Mouse (Mus musculus) neural tube, embryonic 12.5 days (tissue): ENCODE data around the gene Efcab5. TPM values are rescaled to one million over a fixed set of nuclear protein-coding genes. Genes with fewer than 3 reads are reported as not detected.
"Not testable (repeated sequence)": the region's sequence is repeated elsewhere in the genome, so short reads cannot be mapped to it uniquely, and the experiment has no call there.

Source experiments
- ATAC-seq: fragments of 200-750 bp; cut with Nextera tagmentation; 2 replicates; pipeline ENCODE4 v1.8.0; 2017; ENCODE audit warnings: low read depth, mild to moderate bottlenecking, moderate TSS enrichment, moderate library complexity; ENCODE audit not compliant: low FRiP score
- H3K27ac ChIP-seq: fragments of 300-500 bp; sonication (generic); 2 replicates; pipeline ENCODE4 v1.5.1; 2016
- H3K27me3 ChIP-seq: fragments of 300-500 bp; sonication (generic); replicated peaks from 2 replicates; pipeline ENCODE4 v1.6.1; 2016; ENCODE audit warnings: mild to moderate bottlenecking
- H3K36me3 ChIP-seq: fragments of 300-500 bp; sonication (generic); 2 replicates; pipeline ENCODE4 v1.6.1; 2016; ENCODE audit warnings: mild to moderate bottlenecking
- H3K4me1 ChIP-seq: fragments of 300-500 bp; sonication (generic); 2 replicates; pipeline ENCODE4 v1.6.1; 2016
- H3K4me2 ChIP-seq: fragments of 300-500 bp; sonication (generic); replicated peaks from 2 replicates; pipeline ENCODE4 v1.6.1; 2016; ENCODE audit warnings: mild to moderate bottlenecking
- H3K4me3 ChIP-seq: fragments of 300-500 bp; sonication (generic); 2 replicates; pipeline ENCODE4 v1.5.1; 2016
- H3K9ac ChIP-seq: fragments of 300-500 bp; sonication (generic); 2 replicates; pipeline ENCODE4 v1.6.1; 2016; ENCODE audit warnings: mild to moderate bottlenecking
- H3K9me3 ChIP-seq: fragments of 300-500 bp; sonication (generic); 2 replicates; pipeline ENCODE4 v1.6.1; 2016; ENCODE audit warnings: mild to moderate bottlenecking
- WGBS: fragments of 180-500 bp; shearing (Covaris S2); methylation state at CpG from one replicate; pipeline ENCODE4 v1.1.7; 2016; 5-methylcytosine and 5-hydroxymethylcytosine counted together
- polyA plus RNA-seq: library from polyadenylated mRNA; unstranded; fragments of >200 nt; fragmentation: Nextera tagmentation; extraction: Ambion mirVana; gene quantifications from 2 replicates; pipeline ENCODE4 v1.2.1, GENCODE M21; 2016

Gene Efcab5
- polyA plus RNA-seq, 1 experiment from 2014 or later = 0.62 TPM

DNA sequence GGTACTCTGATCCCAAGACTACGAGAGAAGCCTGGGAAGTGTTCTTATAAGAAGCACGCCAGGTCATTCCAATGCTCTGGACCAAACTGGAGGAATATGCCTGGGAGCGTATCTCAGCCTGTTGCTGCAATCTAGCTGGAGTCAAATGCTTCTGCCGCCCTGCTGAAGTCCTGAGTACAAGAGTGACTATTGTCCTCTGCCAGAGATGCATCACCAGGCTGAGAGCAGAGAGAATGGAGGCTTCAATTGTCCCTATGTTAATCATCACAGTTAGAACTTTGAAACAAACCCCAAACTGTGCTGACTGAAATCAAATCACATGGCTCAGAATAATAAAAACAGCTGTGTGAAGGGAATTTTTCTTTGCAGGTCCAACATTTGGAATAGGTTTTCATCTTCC, 15.0 kb downstream of the Efcab5 start:
- no peaks in the 10 kb centered on the region for H3K9me3 ChIP-seq
- no peaks in the 10 kb centered on the region for H3K36me3 ChIP-seq
- H3K4me1 ChIP-seq = no peaks in the 10 kb centered on the region
- H3K9ac ChIP-seq = no peak overlapping the region
- WGBS = 54% methylated on average over 4 of the region's 4 CpGs
- no peak overlapping the region for H3K27ac ChIP-seq
- H3K4me2 ChIP-seq = no peak overlapping the region
- no peaks in the 10 kb centered on the region for H3K27me3 ChIP-seq
- ATAC-seq = no peak
- H3K4me3 ChIP-seq = no peak overlapping the region

GRCm38 (mm10) chr11:77160744-77161143, 28.0 kb downstream of the Efcab5 start:
- 100% methylated on average over 1 of the region's 1 CpGs for WGBS
- ATAC-seq = no peak
- no peaks in the 10 kb centered on the region for H3K4me1 ChIP-seq

DNA sequence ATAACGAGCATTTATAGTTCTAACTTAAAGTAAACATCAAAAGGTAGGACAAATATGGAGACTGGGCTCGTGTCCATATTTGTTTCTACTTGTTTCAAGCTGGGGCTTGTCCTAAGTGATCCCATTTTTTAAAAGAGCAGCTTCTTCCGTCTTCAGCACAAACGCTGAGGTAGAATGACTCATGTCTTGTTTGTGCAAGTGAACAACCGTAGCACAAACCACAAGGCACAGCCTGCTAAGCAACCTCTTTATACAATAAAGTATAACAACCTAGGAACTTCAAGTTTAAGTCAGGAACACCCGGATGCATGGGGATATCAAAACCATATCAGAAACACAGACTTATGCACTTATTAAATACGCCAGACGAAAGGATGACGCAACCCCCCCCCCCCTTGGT, 28.4 kb downstream of the Efcab5 start:
- H3K4me1 ChIP-seq = no peaks in the 10 kb centered on the region
- H3K27ac ChIP-seq = no peak overlapping the region
- 90% methylated on average over 9 of the region's 9 CpGs for WGBS
- H3K9me3 ChIP-seq = no peaks in the 10 kb centered on the region
- H3K36me3 ChIP-seq = no peaks in the 10 kb centered on the region
- H3K4me2 ChIP-seq = no peak overlapping the region
- H3K4me3 ChIP-seq = no peak overlapping the region
- ATAC-seq = no peak
- H3K27me3 ChIP-seq = no peaks in the 10 kb centered on the region
- no peak overlapping the region for H3K9ac ChIP-seq

More at GRCm38 (mm10) chr11:77160744-77161143, 28.0 kb downstream of the Efcab5 start:
- Histone ChIP-seq H3K9ac (no peak overlapping the region), H3K27ac (no peak overlapping the region), H3K27me3 (no peaks in the 10 kb centered on the region), H3K4me2 (no peak overlapping the region), H3K9me3 (no peaks in the 10 kb centered on the region), H3K4me3 (no peak overlapping the region), H3K36me3 (no peaks in the 10 kb centered on the region)

DNA sequence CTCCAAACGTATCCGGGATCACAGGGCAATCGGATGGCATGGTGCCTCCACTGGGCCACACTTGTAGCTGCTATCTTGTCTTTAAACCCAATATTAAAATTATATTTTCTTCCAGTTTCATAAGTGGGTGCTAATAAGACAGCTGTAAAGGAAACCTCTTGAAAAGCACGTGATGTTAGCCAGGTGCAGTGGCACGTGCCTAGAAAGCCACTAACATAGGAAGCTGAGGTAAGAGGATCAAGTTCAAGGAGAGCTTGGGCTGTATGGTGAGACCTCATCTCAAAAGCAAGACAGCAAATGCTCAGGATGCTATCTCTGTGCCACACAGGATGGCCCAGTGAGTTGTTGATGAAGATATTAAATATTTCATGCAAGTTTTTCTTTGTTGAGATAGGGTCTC, 34.6 kb downstream of the Efcab5 start:
- no peak overlapping the region for H3K27ac ChIP-seq
- ATAC-seq = no peak
- no peak overlapping the region for H3K4me2 ChIP-seq
- no peaks in the 10 kb centered on the region for H3K36me3 ChIP-seq
- H3K4me3 ChIP-seq = no peak overlapping the region
- no peaks in the 10 kb centered on the region for H3K9me3 ChIP-seq
- H3K4me1 ChIP-seq = no peaks in the 10 kb centered on the region
- no peaks in the 10 kb centered on the region for H3K27me3 ChIP-seq
- 86% methylated on average over 5 of the region's 5 CpGs for WGBS
- no peak overlapping the region for H3K9ac ChIP-seq

GRCm38 (mm10) chr11:77150806-77151205, 38.0 kb downstream of the Efcab5 start:
- H3K4me1 ChIP-seq = no peaks in the 10 kb centered on the region
- no peak for ATAC-seq
- WGBS = 88% methylated on average over 6 of the region's 6 CpGs
- no peak overlapping the region for H3K27ac ChIP-seq
- no peak overlapping the region for H3K9ac ChIP-seq
- H3K4me3 ChIP-seq = no peak overlapping the region
- no peaks in the 10 kb centered on the region for H3K36me3 ChIP-seq
- no peaks in the 10 kb centered on the region for H3K9me3 ChIP-seq
- H3K4me2 ChIP-seq = no peak overlapping the region
- H3K27me3 ChIP-seq = no peaks in the 10 kb centered on the region

DNA sequence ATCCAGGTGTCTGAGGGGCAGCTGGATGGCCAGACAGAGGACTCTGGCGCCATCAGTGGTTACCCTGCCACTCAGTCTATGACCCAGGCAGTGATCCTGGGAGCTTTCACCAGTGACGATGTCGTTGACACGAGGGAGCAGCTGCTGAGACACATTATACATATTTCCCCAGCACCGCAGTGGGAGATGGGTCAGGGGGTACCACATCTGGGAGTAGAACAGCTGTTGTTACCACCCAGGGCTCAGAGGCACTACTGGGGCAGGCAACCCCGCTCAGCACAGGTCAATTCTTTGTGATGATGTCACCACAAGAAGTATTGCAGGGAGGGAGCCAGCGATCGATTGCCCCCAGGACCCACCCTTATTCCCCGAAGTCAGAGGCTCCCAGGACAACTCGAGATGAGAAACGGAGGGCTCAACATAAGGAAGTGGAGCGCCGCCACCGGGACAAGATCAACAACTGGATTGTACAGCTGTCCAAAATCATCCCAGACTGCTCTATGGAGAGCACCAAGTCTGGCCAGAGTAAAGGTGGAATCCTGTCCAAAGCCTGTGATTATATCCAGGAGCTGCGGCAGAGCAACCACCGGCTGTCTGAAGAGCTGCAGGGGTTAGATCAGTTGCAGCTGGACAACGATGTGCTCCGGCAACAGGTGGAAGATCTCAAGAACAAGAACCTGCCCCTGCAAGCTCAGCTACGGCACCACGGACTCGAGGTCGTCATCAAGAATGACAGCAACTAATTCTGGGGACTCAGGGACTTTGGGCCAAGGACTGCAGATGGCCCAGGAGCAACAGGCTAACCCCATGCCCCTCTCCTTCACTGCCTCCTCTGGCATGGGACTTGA, 38.8 kb downstream of the Efcab5 start:
- H3K9me3 ChIP-seq, H3K4me1 ChIP-seq, H3K27ac ChIP-seq, H3K27me3 ChIP-seq, ATAC-seq, H3K4me3 ChIP-seq, H3K9ac ChIP-seq, H3K4me2 ChIP-seq, H3K36me3 ChIP-seq: not testable (repeated sequence)
- WGBS = 91% methylated on average over 22 of the region's 22 CpGs

DNA sequence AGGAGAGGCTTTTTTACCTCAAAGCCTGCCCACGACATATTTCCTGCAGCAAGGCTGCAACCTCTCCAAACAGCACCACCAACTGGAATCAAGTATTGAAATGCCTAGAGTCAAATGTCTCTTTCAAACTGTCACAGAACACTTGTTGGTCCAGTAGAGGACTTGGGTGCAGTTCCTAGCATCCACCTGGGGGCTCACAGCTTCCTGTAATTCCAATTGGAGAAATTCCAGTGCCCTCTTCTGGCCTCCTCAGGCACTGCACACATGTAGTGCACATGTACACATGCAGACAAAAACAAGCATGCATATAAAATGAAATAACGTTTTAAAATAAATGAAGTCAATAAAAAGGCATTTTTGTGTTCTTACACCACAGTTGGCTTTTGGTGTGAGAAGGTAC, 40.0 kb downstream of the Efcab5 start:
- Histone ChIP-seq H3K27me3 (no peaks in the 10 kb centered on the region), H3K4me1 (no peaks in the 10 kb centered on the region), H3K4me3 (no peak overlapping the region), H3K9ac (no peak overlapping the region), H3K9me3 (no peaks in the 10 kb centered on the region), H3K4me2 (no peak overlapping the region), H3K27ac (no peak overlapping the region), H3K36me3 (no peaks in the 10 kb centered on the region)
- no peak for ATAC-seq
- 86% methylated on average over 2 of the region's 2 CpGs for WGBS

GRCm38 (mm10) chr11:77147753-77148152, 41.0 kb downstream of the Efcab5 start:
- no peak for ATAC-seq
- no peak overlapping the region for H3K27ac ChIP-seq
- H3K27me3 ChIP-seq = no peaks in the 10 kb centered on the region
- WGBS = 82% methylated on average over 3 of the region's 3 CpGs
- H3K36me3 ChIP-seq = no peaks in the 10 kb centered on the region
- no peak overlapping the region for H3K9ac ChIP-seq
- no peaks in the 10 kb centered on the region for H3K4me1 ChIP-seq
- H3K4me3 ChIP-seq = no peak overlapping the region
- no peaks in the 10 kb centered on the region for H3K9me3 ChIP-seq
- H3K4me2 ChIP-seq = no peak overlapping the region

DNA sequence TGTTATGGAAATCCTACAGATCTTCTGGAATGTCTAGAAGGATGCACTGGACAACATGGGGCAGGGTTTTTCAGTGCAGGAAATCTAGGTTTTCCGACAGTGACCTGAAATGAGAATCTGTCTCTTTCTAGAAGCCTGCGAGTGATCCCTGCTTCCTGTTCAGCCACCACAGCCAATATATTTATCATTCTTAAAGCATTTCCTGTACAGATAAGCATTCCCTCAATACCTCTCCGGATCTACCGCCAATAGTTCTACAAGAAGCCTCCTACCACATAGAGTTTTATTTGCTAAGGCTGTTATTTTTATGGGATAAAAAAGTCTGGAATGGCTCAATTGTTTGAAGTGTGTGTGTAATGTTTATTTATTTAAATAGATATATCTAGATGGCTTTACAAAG, 43.3 kb downstream of the Efcab5 start:
- no peaks in the 10 kb centered on the region for H3K27me3 ChIP-seq
- no peak overlapping the region for H3K9ac ChIP-seq
- WGBS = 83% methylated on average over 4 of the region's 4 CpGs
- ATAC-seq = no peak
- H3K9me3 ChIP-seq = no peaks in the 10 kb centered on the region
- H3K36me3 ChIP-seq = no peaks in the 10 kb centered on the region
- no peak overlapping the region for H3K4me3 ChIP-seq
- no peak overlapping the region for H3K4me2 ChIP-seq
- H3K4me1 ChIP-seq = no peaks in the 10 kb centered on the region
- H3K27ac ChIP-seq = no peak overlapping the region

DNA sequence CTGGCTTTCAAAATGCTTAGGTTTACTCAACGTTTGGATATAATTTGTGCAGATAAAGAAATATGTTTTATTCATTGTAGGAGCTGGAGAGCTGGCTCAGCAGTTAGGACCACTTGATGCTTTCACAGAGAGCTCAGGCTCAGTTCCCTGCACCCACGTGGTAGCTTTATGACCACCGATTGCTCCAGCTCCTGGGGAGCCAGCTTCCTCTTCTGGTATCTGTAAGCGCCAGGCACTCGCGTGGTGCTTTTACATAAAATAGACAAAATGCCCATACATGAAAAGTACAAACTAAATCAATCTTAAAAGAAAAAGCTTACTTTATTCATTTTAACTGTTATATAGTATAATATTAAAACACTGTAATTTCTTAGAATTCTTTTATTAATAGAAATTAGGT, 46.8 kb downstream of the Efcab5 start:
- 58% methylated on average over 6 of the region's 6 CpGs for WGBS
- no peak for ATAC-seq

GRCm38 (mm10) chr11:77139976-77140375, 48.8 kb downstream of the Efcab5 start:
- H3K27me3 ChIP-seq = no peaks in the 10 kb centered on the region
- H3K4me2 ChIP-seq = no peak overlapping the region
- ATAC-seq = no peak
- WGBS = 86% methylated on average over 6 of the region's 6 CpGs
- H3K36me3 ChIP-seq = no peaks in the 10 kb centered on the region
- no peak overlapping the region for H3K9ac ChIP-seq
- no peaks in the 10 kb centered on the region for H3K4me1 ChIP-seq
- no peaks in the 10 kb centered on the region for H3K9me3 ChIP-seq
- H3K4me3 ChIP-seq = no peak overlapping the region
- H3K27ac ChIP-seq = no peak overlapping the region

More for the DNA sequence above, 46.8 kb downstream of the Efcab5 start:
- Histone ChIP-seq H3K27me3 (no peaks in the 10 kb centered on the region), H3K9ac (no peak overlapping the region), H3K4me3 (no peak overlapping the region), H3K4me2 (no peak overlapping the region), H3K36me3 (no peaks in the 10 kb centered on the region), H3K4me1 (no peaks in the 10 kb centered on the region), H3K27ac (no peak overlapping the region), H3K9me3 (no peaks in the 10 kb centered on the region)

GRCm38 (mm10) chr11:77133450-77133849, 55.3 kb downstream of the Efcab5 start:
- H3K9ac ChIP-seq = no peak overlapping the region
- WGBS = 96% methylated on average over 4 of the region's 4 CpGs
- H3K4me1 ChIP-seq = no peaks in the 10 kb centered on the region
- H3K27me3 ChIP-seq = no peaks in the 10 kb centered on the region
- no peaks in the 10 kb centered on the region for H3K36me3 ChIP-seq
- ATAC-seq = no peak
- H3K4me3 ChIP-seq = no peak overlapping the region
- H3K9me3 ChIP-seq = no peaks in the 10 kb centered on the region
- H3K27ac ChIP-seq = no peak overlapping the region
- no peak overlapping the region for H3K4me2 ChIP-seq

- Histone ChIP-seq H3K27me3 (no peaks in the 10 kb centered on the region), H3K27ac (no peak overlapping the region), H3K4me1 (no peaks in the 10 kb centered on the region), H3K36me3 (no peaks in the 10 kb centered on the region), H3K9ac (no peak overlapping the region), H3K4me2 (no peak overlapping the region), H3K4me3 (no peak overlapping the region), H3K9me3 (no peaks in the 10 kb centered on the region)
- ATAC-seq = no peak
- WGBS = 72% methylated on average over 3 of the region's 3 CpGs
These were observed 56.2 kb downstream of the Efcab5 start for GRCm38 (mm10) chr11:77132580-77132979.
